Mouse (Mus musculus) thymus, adult 2 months (tissue): ENCODE results near the gene Actr8. TPM values are rescaled to one million over a fixed set of nuclear protein-coding genes. Genes with fewer than 3 reads are reported as not detected.

Source experiments
- DNase-seq: peaks from one replicate; pipeline ENCODE4 v3.0.0; 2021
- H3K27ac ChIP-seq: fragments of 200-500 bp; 2 replicates; pipeline ENCODE4 v1.5.1; 2012; ENCODE audit warnings: low read length, control low read depth; ENCODE audit not compliant: control insufficient read depth, insufficient read depth
- H3K27me3 ChIP-seq: fragments of 200-500 bp; 2 replicates; pipeline ENCODE4 v1.6.1; 2012; ENCODE audit warnings: mild to moderate bottlenecking, low read length, moderate library complexity, mixed read lengths; ENCODE audit not compliant: control insufficient read depth, insufficient read depth
- H3K36me3 ChIP-seq: fragments of 200-500 bp; 2 replicates; pipeline ENCODE4 v1.6.1; 2012; ENCODE audit warnings: mild to moderate bottlenecking, low read length, moderate library complexity; ENCODE audit not compliant: control insufficient read depth, insufficient read depth
- H3K4me1 ChIP-seq: fragments of 200-500 bp; replicated peaks from 2 replicates; pipeline ENCODE4 v1.6.1; 2012; ENCODE audit warnings: low read length; ENCODE audit not compliant: control insufficient read depth, insufficient read depth
- H3K4me3 ChIP-seq: fragments of 200-500 bp; 2 replicates; pipeline ENCODE4 v1.5.1; 2012; ENCODE audit warnings: mild to moderate bottlenecking, low read length, control low read depth, moderate library complexity; ENCODE audit not compliant: control insufficient read depth, insufficient read depth
- CTCF ChIP-seq: fragments of 200-500 bp; IDR thresholded peaks from 2 replicates; pipeline ENCODE4 v1.5.1; 2012; ENCODE audit warnings: mild to moderate bottlenecking, control low read depth, low read length, moderate library complexity, borderline replicate concordance; ENCODE audit not compliant: control insufficient read depth, poor library complexity, insufficient read depth; ENCODE audit errors: extremely low read depth
- POLR2A ChIP-seq: fragments of 200-500 bp; IDR thresholded peaks from 2 replicates; pipeline ENCODE4 v1.6.1; 2012; ENCODE audit warnings: mild to moderate bottlenecking, low read length, control low read depth, moderate library complexity; ENCODE audit not compliant: control insufficient read depth, poor library complexity, insufficient read depth; ENCODE audit errors: extremely low read depth
- WGBS: fragments of 180-500 bp; shearing (Covaris S2); methylation state at CpG from one replicate; pipeline ENCODE4 v1.1.7; 2018; 5-methylcytosine and 5-hydroxymethylcytosine counted together
- polyA plus RNA-seq: library from polyadenylated mRNA; depleted of rRNA; stranded (reverse); fragments of >200 nt; gene quantifications from 2 replicates; pipeline ENCODE4 v1.2.3, GENCODE M21; 2012

Gene Actr8
- polyA plus RNA-seq, 1 experiment: 30.2 TPM

DNA sequence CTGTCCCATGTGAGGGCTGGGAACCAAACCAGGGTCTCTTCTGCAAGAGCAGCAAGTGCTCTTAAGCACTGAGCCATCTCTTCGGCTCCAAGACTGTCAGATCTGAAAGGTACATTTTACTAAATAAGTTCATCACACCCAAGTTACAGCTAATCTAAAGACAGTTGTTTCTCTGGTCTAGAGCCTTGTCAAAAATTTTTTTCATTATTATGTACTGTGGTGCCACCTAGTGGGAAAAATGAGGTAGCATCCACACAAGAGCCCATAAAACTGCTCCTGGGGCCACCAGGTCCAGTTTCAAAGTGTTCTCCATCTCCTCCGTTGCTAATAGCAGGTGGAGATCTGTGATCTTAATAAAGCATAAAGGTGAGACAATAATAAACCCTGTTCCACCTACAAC lies 37.3 kb upstream of the Actr8 start:
- no peaks in the 10 kb centered on the region for H3K27me3 ChIP-seq
- no peak overlapping the region for H3K4me3 ChIP-seq
- no peaks in the 10 kb centered on the region for H3K36me3 ChIP-seq
- H3K27ac ChIP-seq: no peak overlapping the region
- peak; percentile 31 for DNase-seq
- no peak for TF ChIP-seq POLR2A
- 28% methylated on average over 2 of the region's 2 CpGs for WGBS
- H3K4me1 ChIP-seq: no peaks in the 10 kb centered on the region

DNA sequence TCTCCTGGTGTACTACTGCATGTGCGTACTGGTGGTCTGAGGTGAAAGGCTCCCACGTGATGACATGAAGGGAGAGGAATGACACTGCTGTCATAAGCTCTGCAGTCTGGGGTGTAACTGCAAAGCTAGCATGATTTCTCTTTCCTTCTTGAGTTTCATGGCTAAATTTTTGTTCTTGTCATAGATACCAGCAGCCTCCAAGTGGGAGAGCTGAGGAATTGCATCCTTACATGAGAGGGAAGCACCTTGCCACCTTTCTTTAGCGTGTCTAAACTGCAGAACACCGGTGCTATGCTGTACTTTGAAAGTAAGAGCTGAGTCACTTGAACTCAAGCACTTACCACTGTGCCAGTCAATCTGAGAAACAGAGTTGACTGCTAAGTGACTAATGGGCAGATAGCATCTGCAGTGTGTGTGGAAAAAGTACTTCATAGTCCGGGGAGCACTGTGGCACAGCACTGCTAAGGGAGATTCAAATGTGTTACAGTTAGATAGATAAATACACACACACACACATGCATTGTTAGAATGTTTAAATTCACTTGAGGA lies 31.3 kb upstream of the Actr8 start:
- Histone ChIP-seq H3K4me3 (no peak overlapping the region), H3K27me3 (no peaks in the 10 kb centered on the region), H3K36me3 (no peaks in the 10 kb centered on the region), H3K27ac (no peak overlapping the region), H3K4me1 (no peaks in the 10 kb centered on the region)
- 71% methylated on average over 5 of the region's 5 CpGs for WGBS
- TF ChIP-seq CTCF (no peak), POLR2A (no peak)
- DNase-seq: no peak

DNA sequence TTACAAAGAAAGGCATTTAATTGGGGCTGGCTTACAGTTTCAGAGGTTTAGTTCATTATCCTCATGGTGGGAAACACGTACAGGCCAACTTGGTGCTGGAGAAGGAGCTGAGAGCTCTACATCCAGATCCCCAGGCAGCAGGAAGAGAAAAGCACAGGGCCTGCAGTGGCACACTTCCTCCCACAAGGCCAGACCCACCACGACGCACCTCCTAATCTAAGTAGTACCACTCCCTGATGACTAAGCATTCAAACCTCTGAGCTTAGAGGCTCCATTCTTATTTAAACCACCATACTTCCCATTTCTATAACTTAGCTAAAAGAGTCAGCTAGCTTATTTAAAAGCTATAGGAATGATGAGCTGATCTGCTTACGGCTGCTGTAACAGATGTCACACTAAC lies 27.3 kb upstream of the Actr8 start:
- WGBS: 21% methylated on average over 4 of the region's 4 CpGs
- H3K4me3 ChIP-seq: no peak overlapping the region
- H3K27ac ChIP-seq: no peak overlapping the region
- no peak for DNase-seq
- H3K36me3 ChIP-seq: no peaks in the 10 kb centered on the region
- no peaks in the 10 kb centered on the region for H3K4me1 ChIP-seq
- TF ChIP-seq CTCF: no peak
- TF ChIP-seq POLR2A: no peak
- no peaks in the 10 kb centered on the region for H3K27me3 ChIP-seq

DNA sequence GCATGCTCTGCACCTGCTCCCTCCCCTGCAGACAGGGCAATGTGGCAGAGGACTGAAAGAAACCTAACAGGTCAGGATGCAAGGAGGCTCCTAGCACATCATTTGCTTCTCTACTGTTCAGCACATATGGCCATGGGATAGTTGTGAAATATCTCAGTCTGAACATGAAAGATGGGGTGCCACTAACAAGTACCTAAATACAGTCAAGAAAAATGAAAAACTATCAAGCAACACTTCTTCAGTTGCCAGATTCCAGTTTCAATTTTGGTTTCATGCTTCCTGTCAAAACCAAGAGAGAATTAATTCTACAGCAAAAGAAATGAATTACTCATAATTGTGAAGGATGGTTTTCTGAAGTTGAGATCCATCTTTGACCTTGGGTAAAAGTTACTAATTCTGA lies 20.7 kb upstream of the Actr8 start:
- Histone ChIP-seq H3K27me3 (no peaks in the 10 kb centered on the region), H3K27ac (no peak overlapping the region), H3K36me3 (no peaks in the 10 kb centered on the region), H3K4me3 (no peak overlapping the region), H3K4me1 (no peaks in the 10 kb centered on the region)
- TF ChIP-seq CTCF: no peak
- DNase-seq: no peak

DNA sequence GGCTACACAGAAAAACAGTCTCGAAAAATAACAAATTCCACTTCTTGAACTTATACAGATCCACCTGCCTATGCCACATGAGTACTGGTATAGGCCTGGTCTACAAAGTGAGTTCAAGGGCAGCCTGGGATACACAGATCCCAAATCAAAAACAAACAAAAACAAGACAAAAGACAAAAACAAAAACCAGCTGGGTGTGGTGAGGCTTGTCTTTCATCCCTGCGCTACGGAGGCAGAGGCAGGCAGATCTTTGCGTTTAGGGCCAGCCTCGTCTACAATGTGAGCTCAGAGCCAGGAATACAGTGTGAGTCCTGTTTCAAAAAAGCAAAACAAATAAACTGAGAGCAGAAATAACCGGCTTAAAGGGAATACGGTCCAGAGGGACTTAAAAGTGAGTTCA lies 10.5 kb upstream of the Actr8 start:
- no peak for TF ChIP-seq CTCF
- no peak for TF ChIP-seq POLR2A
- Histone ChIP-seq H3K27ac (peak overlapping the region; percentile 53), H3K36me3 (peaks cover 17% of the 10 kb centered on the region), H3K4me1 (peaks cover 11% of the 10 kb centered on the region), H3K4me3 (peak overlapping the region; percentile 73), H3K27me3 (no peaks in the 10 kb centered on the region)
- WGBS: 69% methylated on average over 7 of the region's 7 CpGs
- DNase-seq: no peak

DNA sequence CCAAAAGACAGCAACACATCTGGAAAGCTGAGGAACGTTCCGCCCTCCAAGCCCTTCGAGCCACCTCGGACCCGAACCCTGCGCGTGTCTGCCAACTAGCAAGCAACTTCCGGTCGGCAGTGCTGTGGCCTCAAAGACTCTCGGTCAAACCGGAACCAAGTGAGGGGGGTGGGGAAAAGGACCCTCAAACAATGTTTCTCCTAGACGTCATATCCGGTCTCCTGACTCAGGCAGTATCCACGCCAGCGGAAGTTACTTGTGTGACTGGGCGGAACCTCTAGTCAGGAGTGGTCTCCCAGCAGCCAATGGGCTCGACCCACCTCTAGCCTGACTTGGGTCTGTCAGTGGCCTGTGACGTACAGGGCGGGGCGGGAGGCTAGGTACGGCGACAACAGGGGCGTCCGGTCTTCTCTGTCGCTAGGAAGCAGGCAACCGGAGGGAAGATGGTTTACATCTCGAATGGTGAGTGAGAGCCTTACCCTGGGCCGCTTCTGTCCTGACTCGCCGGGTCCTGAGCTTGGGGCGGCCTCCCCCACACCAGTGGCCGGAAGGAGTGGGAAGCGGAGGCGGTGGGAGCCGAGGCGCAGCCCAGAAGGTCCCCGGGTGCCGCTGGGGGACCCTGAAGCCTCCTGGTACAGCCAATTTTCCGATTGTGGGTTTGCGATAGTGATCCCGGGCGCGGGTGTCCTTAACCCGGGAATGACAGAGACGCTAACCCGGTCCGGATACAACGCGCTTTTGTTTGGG lies 9.9 kb upstream of the Actr8 start, which contains the start of gene Selenok:
Gene Selenok (plus strand): TSS at position 234 of the 747 bp plus-strand sequence.
- Histone ChIP-seq H3K4me3 (peak within 1 kb of the TSS; percentile 73), H3K27me3 (no peaks in the 10 kb centered on the region), H3K36me3 (peaks cover 23% of the 10 kb centered on the region), H3K4me1 (peaks cover 11% of the 10 kb centered on the region), H3K27ac (peak within 1 kb of the TSS; percentile 53)
- TF ChIP-seq POLR2A: peak; percentile 88
- no peak for TF ChIP-seq CTCF
- peak; percentile 92 for DNase-seq
- WGBS: under 1% methylated on average over 49 of the region's 49 CpGs

DNA sequence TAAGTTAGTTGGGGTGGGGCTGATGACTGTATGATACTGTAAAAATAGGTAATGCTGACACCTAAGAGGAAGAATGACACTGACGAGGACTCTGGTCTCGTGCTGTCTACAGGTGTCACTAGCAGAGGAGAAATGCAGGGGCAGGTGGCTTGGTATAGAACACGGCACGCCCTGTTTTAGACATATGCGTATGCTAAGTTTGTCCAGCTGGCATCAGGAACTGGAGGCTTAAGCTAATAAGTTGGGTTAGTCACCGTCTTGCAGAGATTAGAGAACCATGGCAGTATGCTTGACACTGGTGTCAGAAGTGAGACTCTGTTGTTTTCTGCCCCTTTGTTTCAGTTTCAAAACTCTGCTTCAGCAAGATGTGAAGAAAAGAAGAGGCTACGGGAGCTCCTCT lies 6.7 kb upstream of the Actr8 start:
- Histone ChIP-seq H3K27me3 (no peaks in the 10 kb centered on the region), H3K36me3 (peaks cover 37% of the 10 kb centered on the region), H3K4me1 (peaks cover 11% of the 10 kb centered on the region), H3K27ac (no peak overlapping the region), H3K4me3 (no peak overlapping the region)
- no peak for DNase-seq
- 96% methylated on average over 7 of the region's 7 CpGs for WGBS
- no peak for TF ChIP-seq CTCF
- TF ChIP-seq POLR2A: no peak
